Comparison of ENCODE assay signal across 9 mouse cellular contexts in genomic region chr6:112925234-112925975, GRCm38 (mm10). TPM values are rescaled to one million over a fixed set of nuclear protein-coding genes. Genes with fewer than 3 reads are reported as not detected.
A peak's percentile ranks its signal among the peaks of the same experiment; 100 is the strongest.
DNase-seq lines count a peak whose midpoint lies in the region; ATAC-seq and TF ChIP-seq lines count a peak whose summit lies in the region.
"Had no signal": no experiment of that assay in that cellular context is flagged by ENCODE, and none has a peak within 500 bp of the region (broad histone marks: within the 10 kb centered on the region; RNA-seq: fewer than 3 reads in every experiment).

No protein-coding gene starts in this region.

- peak overlapping the region; percentile 54; the same call in 1 of the 2 replicates for H3K27ac ChIP-seq in forebrain, embryonic 10.5 days
- no peak overlapping the region for H3K27ac ChIP-seq in forebrain, embryonic 11.5 days (ENCODE audit: low read depth, low read length)
- no peak overlapping the region; the same call in 1 of the 2 replicates for H3K27ac ChIP-seq in thymus, adult 2 months (ENCODE audit: control insufficient read depth, insufficient read depth, low read length)
- H3K27ac ChIP-seq in hindbrain, embryonic 10.5 days: peak overlapping the region; percentile 56
- H3K27ac ChIP-seq: liver, embryonic 15.5 days had no signal

- H3K27me3 ChIP-seq in forebrain, embryonic 10.5 days (ENCODE audit: poor library complexity, severe bottlenecking): no peaks in the 10 kb centered on the region
- H3K27me3 ChIP-seq in forebrain, embryonic 11.5 days (ENCODE audit: control insufficient read depth, insufficient read depth, low read length): no peaks in the 10 kb centered on the region
- no peaks in the 10 kb centered on the region for H3K27me3 ChIP-seq in thymus, adult 2 months (ENCODE audit: control insufficient read depth, insufficient read depth, low read length)
- no peaks in the 10 kb centered on the region for H3K27me3 ChIP-seq in hindbrain, embryonic 10.5 days (ENCODE audit: insufficient read depth, poor library complexity, severe bottlenecking)
- no peaks in the 10 kb centered on the region for H3K27me3 ChIP-seq in myocyte (ENCODE audit: control insufficient read depth, insufficient read depth, insufficient read length)
- H3K27me3 ChIP-seq: liver, embryonic 15.5 days had no signal

- H3ac ChIP-seq in myocyte (ENCODE audit: control insufficient read depth, insufficient read length): no peak overlapping the region

- peaks cover 4% of the 10 kb centered on the region; the same call in 1 of the 2 replicates for H3K9me3 ChIP-seq in forebrain, embryonic 10.5 days
- peaks cover 3% of the 10 kb centered on the region; the same call in 1 of the 2 replicates for H3K9me3 ChIP-seq in forebrain, embryonic 11.5 days (ENCODE audit: control insufficient read depth, low read length)
- H3K9me3 ChIP-seq in hindbrain, embryonic 10.5 days: no peaks in the 10 kb centered on the region
- H3K9me3 ChIP-seq: liver, embryonic 15.5 days had no signal

- no peak for DNase-seq in forebrain, embryonic 10.5 days (ENCODE audit: extremely low spot score, low spot score)
- no peak for DNase-seq in forebrain, embryonic 11.5 days (ENCODE audit: low spot score)
- DNase-seq in thymus, postnatal 14 days: peak; percentile 6
- no peak for DNase-seq in thymus, adult 2 months
- no peak for DNase-seq in hindbrain, embryonic 10.5 days (ENCODE audit: low spot score)
- no peak for DNase-seq in embryo, embryonic 9.5 days (ENCODE audit: extremely low spot score)
- no peak for DNase-seq in kidney, adult 11 months

- no peak for TF ChIP-seq POLR2A in thymus, adult 2 months (IDR thresholded peaks at IDR 0.05; ENCODE audit: control insufficient read depth, extremely low read depth, insufficient read depth, low read length, poor library complexity)
- no peak for TF ChIP-seq POLR2A in myocyte (IDR thresholded peaks at IDR 0.05; ENCODE audit: insufficient read length, low read depth)

- no peak overlapping the region for H3K4me3 ChIP-seq in forebrain, embryonic 10.5 days
- H3K4me3 ChIP-seq in forebrain, embryonic 11.5 days (ENCODE audit: low read depth, low read length): no peak overlapping the region
- no peak overlapping the region for H3K4me3 ChIP-seq in thymus, adult 2 months (ENCODE audit: control insufficient read depth, insufficient read depth, low read length)
- H3K4me3 ChIP-seq in hindbrain, embryonic 10.5 days: no peak overlapping the region
- H3K4me3 ChIP-seq in myocyte: no peak overlapping the region
- H3K4me3 ChIP-seq: liver, embryonic 15.5 days had no signal

- no peaks in the 10 kb centered on the region for H3K79me2 ChIP-seq in myocyte (ENCODE audit: control insufficient read depth, insufficient read depth)

- no peak overlapping the region for H3K4me2 ChIP-seq in forebrain, embryonic 11.5 days (ENCODE audit: low read depth, low read length, severe bottlenecking)
- peak overlapping the region; percentile 60 for H3K4me2 ChIP-seq in myocyte (ENCODE audit: low read depth)
- H3K4me2 ChIP-seq: liver, embryonic 15.5 days had no signal

- ATAC-seq in forebrain, embryonic 11.5 days (replicated peaks; ENCODE audit: low FRiP score): no peak

- H3K4me1 ChIP-seq in forebrain, embryonic 10.5 days: peaks cover 76% of the 10 kb centered on the region
- peaks cover 18% of the 10 kb centered on the region for H3K4me1 ChIP-seq in forebrain, embryonic 11.5 days (replicated peaks; ENCODE audit: control insufficient read depth, insufficient read depth, low read length)
- no peaks in the 10 kb centered on the region for H3K4me1 ChIP-seq in thymus, adult 2 months (replicated peaks; ENCODE audit: control insufficient read depth, insufficient read depth, low read length)
- peaks cover 85% of the 10 kb centered on the region for H3K4me1 ChIP-seq in hindbrain, embryonic 10.5 days (replicated peaks)

- no peak overlapping the region for H3K9ac ChIP-seq in forebrain, embryonic 11.5 days (ENCODE audit: low read length)
- H3K9ac ChIP-seq: liver, embryonic 15.5 days had no signal

- 74% methylated on average over 11 of the region's 11 CpGs for WGBS in forebrain, embryonic 10.5 days
- 73% methylated on average over 11 of the region's 11 CpGs for WGBS in forebrain, embryonic 11.5 days
- WGBS in thymus, adult 2 months: 84% methylated on average over 11 of the region's 11 CpGs
- 66% methylated on average over 11 of the region's 11 CpGs for WGBS in hindbrain, embryonic 10.5 days

- peaks cover 45% of the 10 kb centered on the region for H3K36me3 ChIP-seq in forebrain, embryonic 10.5 days (replicated peaks)
- no peaks in the 10 kb centered on the region; the same call in 1 of the 2 replicates for H3K36me3 ChIP-seq in forebrain, embryonic 11.5 days (ENCODE audit: control insufficient read depth, insufficient read depth, low read length)
- H3K36me3 ChIP-seq in thymus, adult 2 months (ENCODE audit: control insufficient read depth, insufficient read depth, low read length): no peaks in the 10 kb centered on the region
- H3K36me3 ChIP-seq in hindbrain, embryonic 10.5 days: peaks cover 60% of the 10 kb centered on the region
- no peaks in the 10 kb centered on the region for H3K36me3 ChIP-seq in myocyte (ENCODE audit: control insufficient read depth, insufficient read depth)
- H3K36me3 ChIP-seq: liver, embryonic 15.5 days had no signal

- no peak for TF ChIP-seq CTCF in thymus, adult 2 months (IDR thresholded peaks at IDR 0.05; ENCODE audit: borderline replicate concordance, control insufficient read depth, extremely low read depth, insufficient read depth, low read length, poor library complexity)

TF ChIP-seq in myocyte, 11 proteins besides CTCF, POLR2A, EP300 and RAD21:
- TF ChIP-seq MYOG (IDR thresholded peaks at IDR 0.05; ENCODE audit: control insufficient read depth in 1 of 3, insufficient read depth in 1 of 3, insufficient read length in 2 of 3, low read depth in 2 of 3): peak in 1 of 3 experiments; percentile 21
- peak in 2 of 3 experiments; percentile 19 to 22 for TF ChIP-seq MYOD1 (IDR thresholded peaks at IDR 0.05; ENCODE audit: control insufficient read depth in 1 of 3, insufficient read length in 2 of 3, low read depth in 2 of 3)
- TF ChIP-seq TCF12 (IDR thresholded peaks at IDR 0.05; ENCODE audit: insufficient read depth, poor library complexity, severe bottlenecking): no peak

RNA-seq across cellular contexts. Expression of gene Srgap3, which starts 21.7 kb away (rescaled TPM):
- 14.8 and 16.5 TPM in 2 replicates for polyA plus RNA-seq in forebrain, embryonic 10.5 days (2016; fragmentation: Nextera tagmentation; extraction: Ambion mirVana)
- 37.8 and 38.5 TPM in 2 replicates for polyA plus RNA-seq in forebrain, embryonic 11.5 days (2014; fragmentation: Nextera tagmentation; extraction: Ambion mirVana)
- polyA plus RNA-seq in thymus, adult 2 months (2012; rRNA removed): 3.7 and 3.8 TPM in 2 replicates
- 28.0 and 34.7 TPM in 2 replicates for polyA plus RNA-seq in hindbrain, embryonic 10.5 days (2016; fragmentation: Nextera tagmentation; extraction: Ambion mirVana)
- polyA plus RNA-seq in myocyte (2012; fragmentation: generic; extraction: Trizol): 6.9 TPM

Comparison
In these comparisons a context has a peak if more than half of its experiments do, and no peak if none do; other contexts are left out.
1. H3K27ac ChIP-seq: peak in forebrain, embryonic 10.5 days (single experiment) and hindbrain, embryonic 10.5 days (single experiment); none in forebrain, embryonic 11.5 days (single experiment) and thymus, adult 2 months (single experiment).